Mouse (Mus musculus): ENCODE results near the gene Piwil1. TPM values are rescaled to one million over a fixed set of nuclear protein-coding genes. Genes with fewer than 3 reads are reported as not detected.
A peak's percentile ranks its signal among the peaks of the same experiment; 100 is the strongest.

Gene Piwil1
- polyA plus RNA-seq, 1 experiment from 2014 or later: 0.14 TPM

GRCm38 (mm10) chr5:128729341-128729740, 27.0 kb downstream of the Piwil1 start:
- DNase-seq (ENCODE audit: low spot score, missing footprints) (peak; percentile 91), ATAC-seq (ENCODE audit: low FRiP score) (no peak)
- H3K36me3 ChIP-seq (ENCODE audit: control insufficient read depth, insufficient read depth, low read length): no peaks in the 10 kb centered on the region
- no peak overlapping the region for H3K4me3 ChIP-seq (ENCODE audit: low read depth, low read length)
- no peak overlapping the region for H3K27ac ChIP-seq (ENCODE audit: low read depth, low read length)
- no peaks in the 10 kb centered on the region; the same call in 1 of the 2 replicates for H3K4me1 ChIP-seq (ENCODE audit: control insufficient read depth, insufficient read depth, low read length)
- 76% methylated on average over 5 of the region's 5 CpGs for WGBS
- H3K4me2 ChIP-seq: no peak overlapping the region
- no peaks in the 10 kb centered on the region; the same call in 1 of the 2 replicates for H3K27me3 ChIP-seq (ENCODE audit: control insufficient read depth, insufficient read depth, low read length)
- no peak overlapping the region for H3K9ac ChIP-seq (ENCODE audit: low read length)
- H3K9me3 ChIP-seq (ENCODE audit: control insufficient read depth, low read length): no peaks in the 10 kb centered on the region

- no peak overlapping the region for H3K27ac ChIP-seq (ENCODE audit: low read depth, low read length)
- H3K36me3 ChIP-seq (ENCODE audit: control insufficient read depth, insufficient read depth, low read length): no peaks in the 10 kb centered on the region
- WGBS: 43% methylated on average over 5 of the region's 5 CpGs
- no peak overlapping the region for H3K4me3 ChIP-seq (ENCODE audit: low read depth, low read length)
- H3K9me3 ChIP-seq (ENCODE audit: control insufficient read depth, low read length): no peaks in the 10 kb centered on the region
- H3K27me3 ChIP-seq (ENCODE audit: control insufficient read depth, insufficient read depth, low read length): no peaks in the 10 kb centered on the region; the same call in 1 of the 2 replicates
- 0 out of 2 replicates have a peak, but pooled peaks have one; percentile 42 for ATAC-seq (ENCODE audit: low FRiP score)
- peak; percentile 92 for DNase-seq (ENCODE audit: low spot score, missing footprints)
- no peak overlapping the region for H3K4me2 ChIP-seq
- H3K9ac ChIP-seq (ENCODE audit: low read length): no peak overlapping the region
- H3K4me1 ChIP-seq (ENCODE audit: control insufficient read depth, insufficient read depth, low read length): no peaks in the 10 kb centered on the region; the same call in 1 of the 2 replicates
Measured at GRCm38 (mm10) chr5:128730634-128731033, 28.3 kb downstream of the Piwil1 start.

GRCm38 (mm10) chr5:128732416-128733014, 30.2 kb downstream of the Piwil1 start:
- Histone ChIP-seq H3K27me3 (ENCODE audit: control insufficient read depth, insufficient read depth, low read length) (no peaks in the 10 kb centered on the region; the same call in 1 of the 2 replicates), H3K4me1 (ENCODE audit: control insufficient read depth, insufficient read depth, low read length) (no peaks in the 10 kb centered on the region; the same call in 1 of the 2 replicates), H3K4me3 (ENCODE audit: low read depth, low read length) (no peak overlapping the region), H3K9ac (ENCODE audit: low read length) (no peak overlapping the region), H3K9me3 (ENCODE audit: control insufficient read depth, low read length) (no peaks in the 10 kb centered on the region), H3K27ac (ENCODE audit: low read depth, low read length) (no peak overlapping the region), H3K4me2 (no peak overlapping the region), H3K36me3 (ENCODE audit: control insufficient read depth, insufficient read depth, low read length) (no peaks in the 10 kb centered on the region)
- DNase-seq (ENCODE audit: low spot score, missing footprints) (no peak), ATAC-seq (ENCODE audit: low FRiP score) (no peak)
- 73% methylated on average over 11 of the region's 11 CpGs for WGBS

GRCm38 (mm10) chr5:128733955-128734354, 31.6 kb downstream of the Piwil1 start:
- H3K4me3 ChIP-seq (ENCODE audit: low read depth, low read length): no peak overlapping the region
- no peaks in the 10 kb centered on the region; the same call in 1 of the 2 replicates for H3K27me3 ChIP-seq (ENCODE audit: control insufficient read depth, insufficient read depth, low read length)
- H3K9ac ChIP-seq (ENCODE audit: low read length): no peak overlapping the region
- no peaks in the 10 kb centered on the region; the same call in 1 of the 2 replicates for H3K4me1 ChIP-seq (ENCODE audit: control insufficient read depth, insufficient read depth, low read length)
- no peaks in the 10 kb centered on the region for H3K9me3 ChIP-seq (ENCODE audit: control insufficient read depth, low read length)
- no peaks in the 10 kb centered on the region for H3K36me3 ChIP-seq (ENCODE audit: control insufficient read depth, insufficient read depth, low read length)
- H3K4me2 ChIP-seq: no peak overlapping the region
- peak; percentile 95 for DNase-seq (ENCODE audit: low spot score, missing footprints)
- ATAC-seq (ENCODE audit: low FRiP score): peak; percentile 46; the same call in 1 of the 2 replicates
- no peak overlapping the region for H3K27ac ChIP-seq (ENCODE audit: low read depth, low read length)
- 1% methylated on average over 6 of the region's 6 CpGs for WGBS

GRCm38 (mm10) chr5:128735921-128736320, 33.6 kb downstream of the Piwil1 start:
- 81% methylated on average over 22 of the region's 22 CpGs for WGBS
- Histone ChIP-seq H3K4me3 (ENCODE audit: low read depth, low read length) (no peak overlapping the region), H3K9ac (ENCODE audit: low read length) (no peak overlapping the region), H3K27me3 (ENCODE audit: control insufficient read depth, insufficient read depth, low read length) (no peaks in the 10 kb centered on the region; the same call in 1 of the 2 replicates), H3K27ac (ENCODE audit: low read depth, low read length) (no peak overlapping the region), H3K9me3 (ENCODE audit: control insufficient read depth, low read length) (no peaks in the 10 kb centered on the region), H3K36me3 (ENCODE audit: control insufficient read depth, insufficient read depth, low read length) (no peaks in the 10 kb centered on the region), H3K4me1 (ENCODE audit: control insufficient read depth, insufficient read depth, low read length) (peaks cover 5% of the 10 kb centered on the region; the same call in 1 of the 2 replicates), H3K4me2 (no peak overlapping the region)
- DNase-seq (ENCODE audit: low spot score, missing footprints) (no peak), ATAC-seq (ENCODE audit: low FRiP score) (no peak)

- Histone ChIP-seq H3K27ac (ENCODE audit: low read depth, low read length) (no peak overlapping the region), H3K9me3 (ENCODE audit: control insufficient read depth, low read length) (no peaks in the 10 kb centered on the region), H3K4me2 (peak overlapping the region; percentile 31), H3K9ac (ENCODE audit: low read length) (no peak overlapping the region), H3K4me1 (ENCODE audit: control insufficient read depth, insufficient read depth, low read length) (peaks cover 5% of the 10 kb centered on the region; the same call in 1 of the 2 replicates), H3K36me3 (ENCODE audit: control insufficient read depth, insufficient read depth, low read length) (no peaks in the 10 kb centered on the region), H3K4me3 (ENCODE audit: low read depth, low read length) (no peak overlapping the region), H3K27me3 (ENCODE audit: control insufficient read depth, insufficient read depth, low read length) (no peaks in the 10 kb centered on the region)
- DNase-seq (ENCODE audit: low spot score, missing footprints) (peak; percentile 87), ATAC-seq (ENCODE audit: low FRiP score) (peak; percentile 78)
- WGBS: 27% methylated on average over 16 of the region's 17 CpGs
Measured at GRCm38 (mm10) chr5:128739168-128739837, 37.0 kb downstream of the Piwil1 start.

GRCm38 (mm10) chr5:128739838-128740171, 37.5 kb downstream of the Piwil1 start:
- Histone ChIP-seq H3K27me3 (ENCODE audit: control insufficient read depth, insufficient read depth, low read length) (no peaks in the 10 kb centered on the region), H3K9me3 (ENCODE audit: control insufficient read depth, low read length) (no peaks in the 10 kb centered on the region), H3K4me1 (ENCODE audit: control insufficient read depth, insufficient read depth, low read length) (peaks cover 5% of the 10 kb centered on the region; the same call in 1 of the 2 replicates), H3K27ac (ENCODE audit: low read depth, low read length) (no peak overlapping the region), H3K4me2 (peak overlapping the region; percentile 31), H3K36me3 (ENCODE audit: control insufficient read depth, insufficient read depth, low read length) (no peaks in the 10 kb centered on the region), H3K9ac (ENCODE audit: low read length) (no peak overlapping the region), H3K4me3 (ENCODE audit: low read depth, low read length) (no peak overlapping the region)
- WGBS: 20% methylated on average over 8 of the region's 8 CpGs
- ATAC-seq (ENCODE audit: low FRiP score): no peak; the same call in 1 of the 2 replicates
- DNase-seq (ENCODE audit: low spot score, missing footprints): peak; percentile 83

- 89% methylated on average over 6 of the region's 6 CpGs for WGBS
- peak; percentile 21 for DNase-seq (ENCODE audit: low spot score, missing footprints)
- Histone ChIP-seq H3K4me1 (ENCODE audit: control insufficient read depth, insufficient read depth, low read length) (peaks cover 5% of the 10 kb centered on the region; the same call in 1 of the 2 replicates), H3K9ac (ENCODE audit: low read length) (no peak overlapping the region), H3K4me3 (ENCODE audit: low read depth, low read length) (no peak overlapping the region), H3K27me3 (ENCODE audit: control insufficient read depth, insufficient read depth, low read length) (no peaks in the 10 kb centered on the region), H3K27ac (ENCODE audit: low read depth, low read length) (no peak overlapping the region), H3K36me3 (ENCODE audit: control insufficient read depth, insufficient read depth, low read length) (no peaks in the 10 kb centered on the region), H3K4me2 (no peak overlapping the region), H3K9me3 (ENCODE audit: control insufficient read depth, low read length) (no peaks in the 10 kb centered on the region)
- ATAC-seq (ENCODE audit: low FRiP score): no peak
Measured at GRCm38 (mm10) chr5:128744351-128744750, 42.0 kb downstream of the Piwil1 start.

GRCm38 (mm10) chr5:128745206-128745605, 42.9 kb downstream of the Piwil1 start:
- Histone ChIP-seq H3K4me1 (ENCODE audit: control insufficient read depth, insufficient read depth, low read length) (no peaks in the 10 kb centered on the region), H3K4me3 (ENCODE audit: low read depth, low read length) (no peak overlapping the region), H3K4me2 (no peak overlapping the region), H3K9ac (ENCODE audit: low read length) (no peak overlapping the region), H3K36me3 (ENCODE audit: control insufficient read depth, insufficient read depth, low read length) (no peaks in the 10 kb centered on the region), H3K27ac (ENCODE audit: low read depth, low read length) (no peak overlapping the region), H3K27me3 (ENCODE audit: control insufficient read depth, insufficient read depth, low read length) (no peaks in the 10 kb centered on the region), H3K9me3 (ENCODE audit: control insufficient read depth, low read length) (no peaks in the 10 kb centered on the region)
- no peak for ATAC-seq (ENCODE audit: low FRiP score)
- WGBS: 75% methylated on average over 9 of the region's 9 CpGs
- DNase-seq (ENCODE audit: low spot score, missing footprints): peak; percentile 64

Measured in midbrain, embryonic 11.5 days (tissue).